Mouse (Mus musculus): ENCODE measurements around the gene Lyg2. TPM values are rescaled to one million over a fixed set of nuclear protein-coding genes. Genes with fewer than 3 reads are reported as not detected.

The Lyg2 gene
- total and polyA plus RNA-seq, 2 experiments = not detected

- no peak overlapping the region for H3K9ac ChIP-seq (ENCODE audit: low read depth, low read length)
- peaks cover 5% of the 10 kb centered on the region; the same call in 1 of the 2 replicates for H3K4me1 ChIP-seq (ENCODE audit: control insufficient read depth, insufficient read depth, low read length)
- TF ChIP-seq CTCF (IDR thresholded peaks at IDR 0.05; ENCODE audit: low read depth, low read length) = no peak
- no peak for TF ChIP-seq POLR2A (IDR thresholded peaks at IDR 0.05; ENCODE audit: extremely low read depth, insufficient read depth, low read length)
- no peaks in the 10 kb centered on the region for H3K27me3 ChIP-seq (ENCODE audit: control insufficient read depth, insufficient read depth, low read length)
- H3K79me2 ChIP-seq (ENCODE audit: control insufficient read depth, insufficient read depth, low read length) = peaks cover 14% of the 10 kb centered on the region; the same call in 1 of the 2 replicates
- H3K27ac ChIP-seq (replicated peaks; ENCODE audit: insufficient read depth, low read depth, low read length) = no peak overlapping the region
- peaks cover 38% of the 10 kb centered on the region for H3K36me3 ChIP-seq (ENCODE audit: control insufficient read depth, insufficient read depth, low read length)
- no peak for DNase-seq (ENCODE audit: extremely low read depth, low read depth, low spot score)
- no peak overlapping the region for H3K4me3 ChIP-seq (ENCODE audit: insufficient read depth, low read depth, low read length)
These were observed 21.7 kb downstream of the Lyg2 start for GRCm38 (mm10) chr1:37894606-37895005.

GRCm38 (mm10) chr1:37891400-37891799 lies 24.9 kb downstream of the Lyg2 start:
- no peak overlapping the region for H3K27ac ChIP-seq (replicated peaks; ENCODE audit: insufficient read depth, low read depth, low read length)
- WGBS = 37% methylated on average over 3 of the region's 3 CpGs
- peaks cover 21% of the 10 kb centered on the region; the same call in 1 of the 2 replicates for H3K79me2 ChIP-seq (ENCODE audit: control insufficient read depth, insufficient read depth, low read length)
- TF ChIP-seq CTCF (IDR thresholded peaks at IDR 0.05; ENCODE audit: low read depth, low read length) (0 out of 2 replicates have a peak, but pooled peaks have one; percentile 9), POLR2A (IDR thresholded peaks at IDR 0.05; ENCODE audit: extremely low read depth, insufficient read depth, low read length) (no peak)
- peak; percentile 48 for DNase-seq (ENCODE audit: extremely low read depth, low read depth, low spot score)
- H3K36me3 ChIP-seq (ENCODE audit: control insufficient read depth, insufficient read depth, low read length) = peaks cover 16% of the 10 kb centered on the region
- H3K9ac ChIP-seq (ENCODE audit: low read depth, low read length) = 0 out of 2 replicates have a peak overlapping the region, but pooled peaks have one; percentile 11
- peaks cover 13% of the 10 kb centered on the region; the same call in 1 of the 2 replicates for H3K4me1 ChIP-seq (ENCODE audit: control insufficient read depth, insufficient read depth, low read length)
- no peak overlapping the region; the same call in 1 of the 2 replicates for H3K4me3 ChIP-seq (ENCODE audit: insufficient read depth, low read depth, low read length)
- no peaks in the 10 kb centered on the region for H3K27me3 ChIP-seq (ENCODE audit: control insufficient read depth, insufficient read depth, low read length)

- H3K79me2 ChIP-seq (ENCODE audit: control insufficient read depth, insufficient read depth, low read length) = peaks cover 21% of the 10 kb centered on the region; the same call in 1 of the 2 replicates
- TF ChIP-seq CTCF (IDR thresholded peaks at IDR 0.05; ENCODE audit: low read depth, low read length) = no peak
- peak; percentile 46; the same call in 1 of the 2 replicates for TF ChIP-seq POLR2A (IDR thresholded peaks at IDR 0.05; ENCODE audit: extremely low read depth, insufficient read depth, low read length)
- no peaks in the 10 kb centered on the region for H3K27me3 ChIP-seq (ENCODE audit: control insufficient read depth, insufficient read depth, low read length)
- peak within 1 kb of the TSS; percentile 86 for H3K27ac ChIP-seq (replicated peaks; ENCODE audit: insufficient read depth, low read depth, low read length)
- DNase-seq (ENCODE audit: extremely low read depth, low read depth, low spot score) = peak; percentile 89
- H3K9ac ChIP-seq (ENCODE audit: low read depth, low read length) = peak within 1 kb of the TSS; percentile 79
- peaks cover 9% of the 10 kb centered on the region; the same call in 1 of the 2 replicates for H3K36me3 ChIP-seq (ENCODE audit: control insufficient read depth, insufficient read depth, low read length)
- H3K4me3 ChIP-seq (ENCODE audit: insufficient read depth, low read depth, low read length) = peak within 1 kb of the TSS; percentile 71
- WGBS = under 1% methylated on average over 41 of the region's 41 CpGs
- H3K4me1 ChIP-seq (ENCODE audit: control insufficient read depth, insufficient read depth, low read length) = peaks cover 13% of the 10 kb centered on the region; the same call in 1 of the 2 replicates
These were observed 26.2 kb downstream of the Lyg2 start, which contains the start of the genes Mitd1 and Mrpl30 for GRCm38 (mm10) chr1:37890025-37890652. Gene Mitd1 (minus strand): TSS chr1:37890411. Gene Mrpl30 (plus strand): TSS chr1:37890477.

GRCm38 (mm10) chr1:37889206-37889605 lies 27.1 kb downstream of the Lyg2 start:
- TF ChIP-seq POLR2A (IDR thresholded peaks at IDR 0.05; ENCODE audit: extremely low read depth, insufficient read depth, low read length) (no peak), CTCF (IDR thresholded peaks at IDR 0.05; ENCODE audit: low read depth, low read length) (no peak)
- Histone ChIP-seq H3K4me1 (ENCODE audit: control insufficient read depth, insufficient read depth, low read length) (peaks cover 13% of the 10 kb centered on the region; the same call in 1 of the 2 replicates), H3K79me2 (ENCODE audit: control insufficient read depth, insufficient read depth, low read length) (peaks cover 24% of the 10 kb centered on the region; the same call in 1 of the 2 replicates), H3K27ac (replicated peaks; ENCODE audit: insufficient read depth, low read depth, low read length) (peak overlapping the region; percentile 20; the same call in 1 of the 2 replicates), H3K9ac (ENCODE audit: low read depth, low read length) (peak overlapping the region; percentile 79), H3K36me3 (ENCODE audit: control insufficient read depth, insufficient read depth, low read length) (peaks cover 9% of the 10 kb centered on the region), H3K4me3 (ENCODE audit: insufficient read depth, low read depth, low read length) (peak overlapping the region; percentile 71), H3K27me3 (ENCODE audit: control insufficient read depth, insufficient read depth, low read length) (no peaks in the 10 kb centered on the region)
- 75% methylated on average over 7 of the region's 7 CpGs for WGBS
- no peak for DNase-seq (ENCODE audit: extremely low read depth, low read depth, low spot score)

GRCm38 (mm10) chr1:37884451-37884850 lies 31.8 kb downstream of the Lyg2 start:
- Histone ChIP-seq H3K27ac (replicated peaks; ENCODE audit: insufficient read depth, low read depth, low read length) (no peak overlapping the region), H3K27me3 (ENCODE audit: control insufficient read depth, insufficient read depth, low read length) (no peaks in the 10 kb centered on the region), H3K4me1 (ENCODE audit: control insufficient read depth, insufficient read depth, low read length) (peaks cover 7% of the 10 kb centered on the region; the same call in 1 of the 2 replicates), H3K4me3 (ENCODE audit: insufficient read depth, low read depth, low read length) (no peak overlapping the region), H3K36me3 (ENCODE audit: control insufficient read depth, insufficient read depth, low read length) (peaks cover 46% of the 10 kb centered on the region), H3K9ac (ENCODE audit: low read depth, low read length) (no peak overlapping the region), H3K79me2 (ENCODE audit: control insufficient read depth, insufficient read depth, low read length) (peaks cover 8% of the 10 kb centered on the region; the same call in 1 of the 2 replicates)
- TF ChIP-seq POLR2A (IDR thresholded peaks at IDR 0.05; ENCODE audit: extremely low read depth, insufficient read depth, low read length) = no peak
- no peak for TF ChIP-seq CTCF (IDR thresholded peaks at IDR 0.05; ENCODE audit: low read depth, low read length)
- DNase-seq (ENCODE audit: extremely low read depth, low read depth, low spot score) = no peak
- 90% methylated on average over 4 of the region's 4 CpGs for WGBS

Measured in liver, adult 2 months (tissue).